Mouse (Mus musculus): ENCODE results near the gene Kdm8.

DNA sequence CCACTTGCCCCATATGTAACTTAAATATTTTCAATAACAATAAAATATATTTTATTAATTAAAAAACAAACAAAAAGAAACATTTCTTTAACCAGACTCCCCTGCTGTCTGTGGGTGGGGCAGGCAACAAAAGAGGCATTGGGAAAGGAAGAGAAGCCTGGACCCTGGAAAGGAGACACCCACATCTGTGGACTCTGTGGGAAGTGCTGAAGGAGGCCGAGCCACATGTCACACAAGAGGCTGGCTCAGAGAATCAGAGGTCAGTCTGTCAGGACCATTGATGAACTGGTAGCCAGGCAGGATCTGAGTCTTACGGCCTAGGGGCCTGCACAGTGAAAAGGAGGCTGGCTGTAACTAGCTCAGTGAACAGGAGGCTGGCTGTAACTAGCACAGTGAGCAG lies 17.7 kb downstream of the Kdm8 start:
- TF ChIP-seq CTCF (IDR thresholded peaks at IDR 0.05; ENCODE audit: extremely low read depth, insufficient read depth, low read length) (no peak), POLR2A (IDR thresholded peaks at IDR 0.05; ENCODE audit: extremely low read depth, insufficient read depth, low read length) (no peak)

All from cortical plate, adult 2 months (tissue).